Mouse (Mus musculus) hindbrain, embryonic 16.5 days (tissue): Measurements from ENCODE around the gene Fkbp1a. TPM values are rescaled to one million over a fixed set of nuclear protein-coding genes. Genes with fewer than 3 reads are reported as not detected.

Experiments
- ATAC-seq: fragments of 200-750 bp; cut with Nextera tagmentation; 2 replicates; pipeline ENCODE4 v1.8.0; 2017; ENCODE audit warnings: moderate TSS enrichment, moderate library complexity
- H3K27ac ChIP-seq: fragments of 300-500 bp; sonication (generic); 2 replicates; pipeline ENCODE4 v1.5.1; 2014; ENCODE audit warnings: low read depth, mild to moderate bottlenecking, control low read depth, low read length, moderate library complexity
- H3K27me3 ChIP-seq: fragments of 300-500 bp; sonication (generic); replicated peaks from 2 replicates; pipeline ENCODE4 v1.6.1; 2014; ENCODE audit warnings: low read length; ENCODE audit not compliant: control insufficient read depth, insufficient read depth
- H3K36me3 ChIP-seq: fragments of 300-500 bp; sonication (generic); 2 replicates; pipeline ENCODE4 v1.6.1; 2014; ENCODE audit warnings: mild to moderate bottlenecking, low read length, moderate library complexity, mixed read lengths; ENCODE audit not compliant: control insufficient read depth, insufficient read depth
- H3K4me1 ChIP-seq: fragments of 300-500 bp; sonication (generic); 2 replicates; pipeline ENCODE4 v1.6.1; 2014; ENCODE audit warnings: low read depth, low read length; ENCODE audit not compliant: control insufficient read depth, insufficient read depth
- H3K4me2 ChIP-seq: fragments of 300-500 bp; sonication (generic); 2 replicates; pipeline ENCODE4 v1.6.1; 2014; ENCODE audit warnings: mild to moderate bottlenecking, low read length, control low read depth, moderate library complexity
- H3K4me3 ChIP-seq: fragments of 300-500 bp; sonication (generic); 2 replicates; pipeline ENCODE4 v1.5.1; 2014; ENCODE audit warnings: mild to moderate bottlenecking, low read length, control low read depth, moderate library complexity
- H3K9ac ChIP-seq: fragments of 300-500 bp; sonication (generic); 2 replicates; pipeline ENCODE4 v1.6.1; 2014; ENCODE audit warnings: low read depth, mild to moderate bottlenecking, control low read depth, low read length, moderate library complexity
- H3K9me3 ChIP-seq: fragments of 300-500 bp; sonication (generic); 2 replicates; pipeline ENCODE4 v1.6.1; 2014; ENCODE audit warnings: mild to moderate bottlenecking, low read length, moderate library complexity; ENCODE audit not compliant: control insufficient read depth
- WGBS: fragments of 180-500 bp; shearing (Covaris S2); extraction: QIAGEN DNeasy Blood & Tissue Kit; methylation state at CpG from one replicate; pipeline ENCODE4 v1.1.7; 2014; 5-methylcytosine and 5-hydroxymethylcytosine counted together
- polyA plus RNA-seq: library from polyadenylated mRNA; unstranded; fragments of >200 nt; fragmentation: Nextera tagmentation; extraction: Ambion mirVana; gene quantifications from 2 replicates; pipeline ENCODE4 v1.2.1, GENCODE M21; 2015

Gene Fkbp1a
- polyA plus RNA-seq, 1 experiment from 2014 or later: 675 TPM

GRCm38 (mm10) chr2:151569452-151569851 is 27.2 kb downstream of the Fkbp1a start:
- Histone ChIP-seq H3K4me2 (no peak overlapping the region), H3K27me3 (no peaks in the 10 kb centered on the region), H3K36me3 (0 out of 2 replicates have a peak, but pooled peaks cover 2% of the 10 kb centered on the region), H3K4me1 (no peaks in the 10 kb centered on the region), H3K27ac (no peak overlapping the region), H3K4me3 (no peak overlapping the region), H3K9ac (no peak overlapping the region), H3K9me3 (no peaks in the 10 kb centered on the region)
- ATAC-seq: no peak
- WGBS: 84% methylated on average over 2 of the region's 2 CpGs

- Histone ChIP-seq H3K27me3 (no peaks in the 10 kb centered on the region), H3K36me3 (no peaks in the 10 kb centered on the region), H3K9me3 (no peaks in the 10 kb centered on the region), H3K9ac (no peak within 1 kb of the TSS), H3K27ac (no peak within 1 kb of the TSS), H3K4me1 (peaks cover 10% of the 10 kb centered on the region), H3K4me3 (no peak within 1 kb of the TSS), H3K4me2 (no peak within 1 kb of the TSS)
- no peak for ATAC-seq
- 72% methylated on average over 17 of the region's 17 CpGs for WGBS
Observed at GRCm38 (mm10) chr2:151571873-151572700, 29.8 kb downstream of the Fkbp1a start, which contains the start of gene Sdcbp2. Gene Sdcbp2 (plus strand): TSS chr2:151572622.

- Histone ChIP-seq H3K9ac (no peak overlapping the region), H3K4me2 (no peak overlapping the region), H3K27ac (no peak overlapping the region), H3K9me3 (no peaks in the 10 kb centered on the region), H3K36me3 (no peaks in the 10 kb centered on the region), H3K27me3 (no peaks in the 10 kb centered on the region), H3K4me3 (no peak overlapping the region), H3K4me1 (peaks cover 10% of the 10 kb centered on the region)
- ATAC-seq: no peak
- 64% methylated on average over 3 of the region's 3 CpGs for WGBS
Observed at GRCm38 (mm10) chr2:151573667-151574066, 31.4 kb downstream of the Fkbp1a start.

- Histone ChIP-seq H3K36me3 (no peaks in the 10 kb centered on the region), H3K27ac (no peak overlapping the region), H3K27me3 (no peaks in the 10 kb centered on the region), H3K4me1 (peaks cover 10% of the 10 kb centered on the region), H3K9me3 (no peaks in the 10 kb centered on the region), H3K4me3 (no peak overlapping the region), H3K4me2 (no peak overlapping the region), H3K9ac (no peak overlapping the region)
- no peak for ATAC-seq
- 51% methylated on average over 5 of the region's 5 CpGs for WGBS
Observed at GRCm38 (mm10) chr2:151574607-151575006, 32.3 kb downstream of the Fkbp1a start.

- H3K27ac ChIP-seq: peak overlapping the region; percentile 92
- H3K9me3 ChIP-seq: no peaks in the 10 kb centered on the region
- H3K4me2 ChIP-seq: peak overlapping the region; percentile 94
- H3K4me3 ChIP-seq: peak overlapping the region; percentile 56
- 19% methylated on average over 7 of the region's 7 CpGs for WGBS
- peak overlapping the region; percentile 76 for H3K9ac ChIP-seq
- no peaks in the 10 kb centered on the region for H3K27me3 ChIP-seq
- H3K36me3 ChIP-seq: no peaks in the 10 kb centered on the region
- ATAC-seq: peak; percentile 13; the same call in 1 of the 2 replicates
- peaks cover 10% of the 10 kb centered on the region for H3K4me1 ChIP-seq
Observed at GRCm38 (mm10) chr2:151575119-151575698, 32.9 kb downstream of the Fkbp1a start.

- peak overlapping the region; percentile 76 for H3K9ac ChIP-seq
- H3K36me3 ChIP-seq: no peaks in the 10 kb centered on the region
- ATAC-seq: peak; percentile 98
- WGBS: under 1% methylated on average over 38 of the region's 38 CpGs
- peak overlapping the region; percentile 92 for H3K27ac ChIP-seq
- peak overlapping the region; percentile 94 for H3K4me2 ChIP-seq
- H3K4me1 ChIP-seq: peaks cover 10% of the 10 kb centered on the region
- peak overlapping the region; percentile 56 for H3K4me3 ChIP-seq
- H3K27me3 ChIP-seq: no peaks in the 10 kb centered on the region
- no peaks in the 10 kb centered on the region for H3K9me3 ChIP-seq
Observed at GRCm38 (mm10) chr2:151575699-151576389, 33.6 kb downstream of the Fkbp1a start.

GRCm38 (mm10) chr2:151579183-151579582 is 36.9 kb downstream of the Fkbp1a start:
- H3K9me3 ChIP-seq: no peaks in the 10 kb centered on the region
- no peak overlapping the region for H3K4me2 ChIP-seq
- no peak overlapping the region for H3K4me3 ChIP-seq
- no peaks in the 10 kb centered on the region for H3K36me3 ChIP-seq
- no peak overlapping the region for H3K27ac ChIP-seq
- ATAC-seq: no peak
- H3K4me1 ChIP-seq: peaks cover 10% of the 10 kb centered on the region
- no peaks in the 10 kb centered on the region for H3K27me3 ChIP-seq
- 88% methylated on average over 4 of the region's 4 CpGs for WGBS
- no peak overlapping the region for H3K9ac ChIP-seq

- 7% methylated on average over 1 of the region's 1 CpGs for WGBS
Observed at GRCm38 (mm10) chr2:151580945-151581344, 38.7 kb downstream of the Fkbp1a start.

GRCm38 (mm10) chr2:151585934-151586333 is 43.7 kb downstream of the Fkbp1a start:
- Histone ChIP-seq H3K27ac (no peak overlapping the region), H3K36me3 (no peaks in the 10 kb centered on the region), H3K4me3 (no peak overlapping the region), H3K4me1 (no peaks in the 10 kb centered on the region), H3K4me2 (no peak overlapping the region), H3K27me3 (no peaks in the 10 kb centered on the region), H3K9me3 (no peaks in the 10 kb centered on the region), H3K9ac (no peak overlapping the region)
- WGBS: 67% methylated on average over 3 of the region's 3 CpGs
- no peak for ATAC-seq

More at GRCm38 (mm10) chr2:151580945-151581344, 38.7 kb downstream of the Fkbp1a start:
- H3K4me1 ChIP-seq: peaks cover 4% of the 10 kb centered on the region
- H3K9ac ChIP-seq: no peak overlapping the region
- no peaks in the 10 kb centered on the region for H3K36me3 ChIP-seq
- no peak overlapping the region for H3K4me3 ChIP-seq
- no peak for ATAC-seq
- H3K9me3 ChIP-seq: no peaks in the 10 kb centered on the region
- no peak overlapping the region for H3K4me2 ChIP-seq
- no peaks in the 10 kb centered on the region for H3K27me3 ChIP-seq
- H3K27ac ChIP-seq: no peak overlapping the region
